Mouse (Mus musculus): ENCODE measurements at regions not wholly inside any gene's neighbourhood (a gene's known extent, or its start where the extent isn't known, plus 50 kb on each side); places are given as distances from the start of the nearest gene placed in this dataset.

DNA sequence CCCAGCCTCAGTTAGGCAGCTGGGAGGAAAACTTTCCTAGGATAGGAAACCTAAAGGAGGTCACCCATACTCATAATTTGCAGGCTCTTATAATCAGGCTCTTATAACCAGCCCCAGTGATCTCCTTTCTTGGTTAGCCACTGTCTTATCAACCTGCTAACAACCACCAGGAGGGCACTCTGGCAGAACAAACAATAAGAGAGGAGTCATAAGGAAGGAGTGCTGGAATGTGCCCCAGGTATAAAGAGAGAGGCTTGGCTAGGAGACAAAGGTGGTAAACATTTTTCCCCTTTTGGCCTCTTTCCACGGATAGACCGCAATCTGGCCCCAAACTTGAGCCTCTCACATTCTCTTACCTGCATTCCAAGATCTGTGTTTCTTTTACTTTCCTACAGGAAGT is 189.4 kb upstream of the Acvr2a start:
- peak; percentile 11 for DNase-seq (ENCODE audit: low spot score)

DNA sequence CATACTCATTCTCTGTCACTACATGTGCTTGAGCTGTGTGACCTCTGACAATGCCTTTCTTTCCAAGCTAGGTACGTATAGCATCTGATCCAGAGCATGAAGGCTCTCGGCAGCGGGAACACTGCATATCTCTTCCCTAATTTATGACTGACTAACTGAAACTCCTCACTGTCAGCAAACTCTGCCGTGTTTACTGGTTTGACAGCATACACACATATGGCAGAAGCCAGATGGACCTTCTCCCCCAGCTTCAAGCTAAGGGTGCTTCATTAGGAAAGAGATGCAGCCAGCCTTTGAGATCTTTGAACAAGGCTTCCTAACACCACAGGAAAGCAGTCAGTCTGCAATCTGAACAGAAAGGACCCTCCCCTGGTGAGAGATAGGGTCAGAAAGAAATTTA is 186.9 kb upstream of the Acvr2a start:
- no peak for DNase-seq (ENCODE audit: low spot score)

- DNase-seq (ENCODE audit: low spot score), result no peak
Measured at GRCm38 (mm10) chr2:48629106-48630050, 184.5 kb upstream of the Acvr2a start.

- DNase-seq (ENCODE audit: low spot score), result no peak
Measured at GRCm38 (mm10) chr2:48634456-48635174, 179.3 kb upstream of the Acvr2a start.

DNA sequence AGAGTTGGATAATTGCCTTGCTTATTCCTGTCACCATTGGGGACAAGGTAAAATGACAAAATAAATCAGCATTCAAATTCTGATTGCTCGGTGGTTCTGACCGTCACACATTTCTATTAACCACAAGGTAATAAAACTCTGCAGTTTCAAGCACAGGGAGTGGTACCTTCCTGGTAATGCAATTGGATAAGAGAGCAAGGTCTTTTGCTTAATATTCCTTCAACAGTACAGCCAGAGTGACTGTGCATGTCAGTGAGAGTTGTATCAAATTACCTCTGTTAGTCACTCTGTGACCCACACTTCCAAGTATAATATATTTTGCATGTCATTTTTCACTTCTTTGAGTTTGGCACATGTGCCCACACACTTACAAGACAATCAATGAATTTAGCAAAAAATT is 177.8 kb upstream of the Acvr2a start:
- DNase-seq (ENCODE audit: low spot score), result no peak

DNA sequence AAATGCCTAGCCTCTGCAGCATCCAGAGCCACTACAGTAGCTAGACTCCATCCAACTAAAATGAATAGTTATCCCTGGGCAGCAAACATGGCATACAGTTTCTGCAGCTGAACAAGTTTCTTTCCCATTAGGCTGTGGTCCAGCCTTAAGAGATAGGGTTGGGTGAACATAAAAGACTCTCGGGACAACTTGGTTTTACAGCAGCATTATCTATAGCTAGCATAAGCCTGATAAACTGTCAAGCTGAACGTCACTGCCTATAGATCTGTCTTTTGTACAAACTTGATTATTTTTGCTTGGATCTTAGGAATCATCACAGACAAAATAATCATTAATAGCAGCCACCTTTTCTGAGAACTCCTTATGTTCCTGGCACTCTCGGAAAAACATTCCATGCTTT is 169.8 kb upstream of the Acvr2a start:
- DNase-seq (ENCODE audit: low spot score), result no peak

- DNase-seq (ENCODE audit: low spot score), result no peak
Measured at GRCm38 (mm10) chr2:48650281-48650680, 163.6 kb upstream of the Acvr2a start.

GRCm38 (mm10) chr2:48661222-48661621 is 152.7 kb upstream of the Acvr2a start:
- DNase-seq (ENCODE audit: low spot score), result no peak

DNA sequence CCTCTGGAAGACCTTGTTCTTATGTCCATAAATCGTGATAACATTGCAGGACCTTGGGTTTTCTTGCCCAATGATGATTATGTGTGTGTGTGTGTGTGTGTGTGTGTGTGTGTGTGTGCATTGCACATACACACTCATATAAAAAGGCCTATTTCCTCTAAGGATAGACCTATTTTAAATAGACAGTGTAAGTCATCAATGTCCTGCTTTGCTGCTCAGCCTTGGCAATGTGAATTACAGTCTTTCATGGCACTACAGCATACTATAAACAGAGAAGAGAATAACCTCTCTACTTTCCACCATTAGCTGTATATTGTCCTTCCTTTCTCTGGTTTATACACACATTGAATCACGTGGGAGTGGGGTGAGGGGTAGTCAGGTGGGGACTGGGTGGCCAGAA is 148.8 kb upstream of the Acvr2a start:
- DNase-seq (ENCODE audit: low spot score), result no peak

- no peak for DNase-seq (ENCODE audit: low spot score)
Measured at GRCm38 (mm10) chr2:48689098-48689497, 124.8 kb upstream of the Acvr2a start.

GRCm38 (mm10) chr2:48694509-48694908 is 119.4 kb upstream of the Acvr2a start:
- no peak for DNase-seq (ENCODE audit: low spot score)

GRCm38 (mm10) chr2:48700886-48701285 is 113.0 kb upstream of the Acvr2a start:
- DNase-seq (ENCODE audit: low spot score), result no peak

DNA sequence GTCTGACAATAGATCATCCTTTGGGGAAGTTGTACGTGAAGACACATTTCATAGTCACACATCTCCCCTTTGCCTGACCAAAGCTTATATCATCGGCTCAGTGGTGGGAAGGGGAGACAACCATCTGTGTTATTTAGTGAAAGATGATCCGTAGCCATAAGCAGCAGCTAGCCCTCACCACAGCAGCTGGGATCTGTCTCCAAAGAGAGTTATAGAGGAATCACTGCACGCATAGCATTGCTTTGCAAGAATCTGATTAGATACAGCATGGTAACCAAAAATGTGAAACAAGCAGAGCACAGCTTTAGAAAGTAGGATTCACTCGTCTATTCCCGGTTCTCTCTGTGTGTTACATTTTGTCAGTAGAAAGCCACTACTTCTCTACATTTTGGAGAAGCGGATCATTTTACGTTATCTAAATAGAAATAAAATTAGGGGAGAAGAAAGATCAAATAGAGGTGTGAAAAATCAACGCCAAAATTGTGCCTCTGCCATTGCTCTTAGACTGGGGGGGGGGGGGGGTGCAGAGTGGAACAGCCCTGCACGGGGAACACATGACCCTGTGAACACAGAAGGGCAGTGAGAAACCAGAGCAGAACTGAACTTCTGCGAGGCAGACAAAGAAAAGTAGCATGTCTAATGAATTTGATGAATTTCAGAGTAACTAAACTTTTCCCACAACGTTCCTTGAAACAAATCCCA is 108.7 kb upstream of the Acvr2a start:
- no peak for DNase-seq (ENCODE audit: low spot score)

DNA sequence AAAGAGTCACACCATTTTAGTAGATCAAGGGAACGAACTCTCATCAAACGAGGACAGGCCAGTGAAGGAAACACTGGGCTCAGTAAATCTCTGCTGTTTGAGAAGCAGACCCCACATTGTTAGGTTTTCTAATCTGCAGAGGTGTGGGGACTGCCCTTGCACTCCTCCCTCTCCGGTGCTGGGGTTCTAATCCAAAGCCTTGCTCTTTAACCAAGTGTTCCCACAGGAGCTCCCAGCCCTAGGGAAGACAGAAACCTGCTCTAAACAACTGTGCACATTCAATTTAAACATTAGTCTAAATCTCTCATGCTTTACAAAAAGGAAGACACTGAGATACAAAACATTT is 108.1 kb upstream of the Acvr2a start:
- DNase-seq (ENCODE audit: low spot score), result no peak

DNA sequence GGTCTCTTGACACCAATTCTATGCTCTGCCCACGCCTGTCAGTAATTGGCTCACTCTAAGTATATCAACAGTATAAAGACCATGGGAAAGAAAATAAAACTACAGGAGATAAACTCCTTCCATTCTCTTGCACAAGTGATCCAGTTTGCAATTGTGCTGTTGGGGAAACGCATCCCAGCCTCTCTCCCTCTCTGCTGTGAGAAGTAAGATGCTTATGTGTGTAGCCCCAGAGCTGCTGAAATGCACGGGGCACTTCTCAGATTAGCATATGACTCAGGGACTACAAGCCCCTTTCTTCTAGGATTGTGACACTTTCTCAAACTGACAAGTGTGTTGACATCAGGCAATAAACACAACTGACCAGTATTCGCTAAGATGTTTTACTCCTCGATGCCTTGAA is 107.7 kb upstream of the Acvr2a start:
- DNase-seq (ENCODE audit: low spot score), result no peak

- no peak for DNase-seq (ENCODE audit: low spot score)
Measured at GRCm38 (mm10) chr2:48716206-48716605, 97.7 kb upstream of the Acvr2a start.

DNA sequence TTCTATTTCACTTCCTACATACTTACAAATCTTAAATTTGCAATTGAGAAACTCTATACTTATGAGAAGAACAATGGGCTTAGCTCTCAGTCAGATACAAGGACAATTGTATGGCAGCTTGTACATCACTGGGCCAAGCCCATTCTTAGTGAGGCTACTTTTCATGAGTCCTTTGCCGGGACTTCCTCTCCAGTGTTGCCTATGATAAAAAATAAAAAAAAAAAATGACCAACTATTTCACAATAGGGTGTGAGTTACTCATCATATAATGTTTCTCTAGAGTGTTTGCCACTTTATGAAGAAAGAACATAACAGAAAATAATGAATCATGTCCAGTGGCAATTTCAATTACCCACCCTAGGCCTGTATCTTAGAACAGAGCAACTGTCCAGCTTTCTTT is 96.1 kb upstream of the Acvr2a start:
- DNase-seq (ENCODE audit: low spot score), result no peak

DNA sequence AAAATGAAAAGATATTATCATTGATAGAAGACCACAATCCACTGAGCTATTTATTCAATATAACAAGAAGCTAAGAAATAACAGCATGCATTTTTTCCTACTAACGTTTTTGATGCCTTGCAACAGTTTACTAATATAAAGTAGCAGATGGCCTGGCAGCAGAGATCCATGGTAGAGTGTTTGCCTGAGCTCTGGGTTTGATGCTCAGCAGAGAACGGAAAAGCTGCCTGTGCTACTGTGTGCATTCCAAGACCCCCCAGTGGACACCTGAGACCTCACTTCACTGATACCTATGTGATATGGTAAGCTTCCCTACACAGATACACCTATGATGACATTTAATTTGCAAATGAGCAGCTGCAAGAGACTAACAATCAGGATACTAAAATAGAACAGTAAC is 95.6 kb upstream of the Acvr2a start:
- no peak for DNase-seq (ENCODE audit: low spot score)

GRCm38 (mm10) chr2:48730780-48731179 is 83.1 kb upstream of the Acvr2a start:
- no peak for DNase-seq (ENCODE audit: low spot score)

DNA sequence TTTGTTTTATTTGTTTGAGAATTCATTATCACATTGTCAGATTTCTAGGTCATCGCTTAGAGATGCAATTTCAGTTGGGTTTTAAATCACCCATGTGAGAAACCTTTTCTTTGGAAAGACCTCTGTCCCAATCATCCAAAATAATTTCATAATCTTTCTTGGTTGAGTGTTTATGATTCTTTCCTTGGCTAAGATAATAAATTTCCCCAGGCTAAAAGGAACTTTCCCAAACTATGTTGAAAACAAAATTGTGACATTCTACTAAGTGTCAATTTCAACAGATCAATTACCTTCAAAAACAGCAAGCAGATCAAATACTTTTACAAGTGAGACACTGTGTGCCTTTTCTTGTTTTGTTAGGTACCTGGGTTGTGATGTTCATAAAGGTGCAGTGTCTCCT is 80.0 kb upstream of the Acvr2a start:
- peak; percentile 11 for DNase-seq (ENCODE audit: low spot score)

- peak; percentile 52 for DNase-seq (ENCODE audit: low spot score)
Measured at GRCm38 (mm10) chr2:48734521-48734920, 79.4 kb upstream of the Acvr2a start.

- DNase-seq (ENCODE audit: low spot score), result no peak
Measured at GRCm38 (mm10) chr2:48736312-48736711, 77.6 kb upstream of the Acvr2a start.

Data from lung, postnatal 25 days (tissue).